Mouse (Mus musculus) bone marrow macrophage, adult 2 months (primary cell): ENCODE measurements around the gene Fgfr2.

Source experiments
- CTCF ChIP-seq: IDR thresholded peaks from 2 replicates; pipeline ENCODE4 v1.5.1; 2012; ENCODE audit warnings: low read depth, mild to moderate bottlenecking, low read length, moderate library complexity
- POLR2A ChIP-seq: IDR thresholded peaks from 2 replicates; pipeline ENCODE4 v1.6.1; 2012; ENCODE audit warnings: mild to moderate bottlenecking, low read depth, low read length, borderline replicate concordance

GRCm38 (mm10) chr7:132448511-132449154, 674.5 kb downstream of the Fgfr2 start:
- TF ChIP-seq POLR2A (no peak), CTCF (no peak)
